Comparison of ENCODE assay signal across 9 mouse cellular contexts in genomic region chr6:135526460-135527160, GRCm38 (mm10).
A peak's percentile ranks its signal among the peaks of the same experiment; 100 is the strongest.
DNase-seq lines count a peak whose midpoint lies in the region; ATAC-seq and TF ChIP-seq lines count a peak whose summit lies in the region.
"Had no signal": no experiment of that assay in that cellular context is flagged by ENCODE, and none has a peak within 500 bp of the region (broad histone marks: within the 10 kb centered on the region; RNA-seq: fewer than 3 reads in every experiment).

No protein-coding gene starts in this region.

- DNase-seq in embryonic facial prominence, embryonic 14.5 days (ENCODE audit: low spot score), result peak; percentile 35
- no peak for DNase-seq in adrenal gland, adult 8-10 months
- DNase-seq in c-Kit-positive CD71-positive TER-119-positive erythroid progenitor cells, embryonic 14.5 days (ENCODE audit: low spot score), result no peak
- no peak for DNase-seq in thymus, postnatal 36 days

- no peak for TF ChIP-seq CTCF in intestine, postnatal 0 days (IDR thresholded peaks at IDR 0.05; ENCODE audit: low read depth)

- no peak overlapping the region for H3K27ac ChIP-seq in intestine, embryonic 15.5 days
- no peak overlapping the region for H3K27ac ChIP-seq in intestine, postnatal 0 days (ENCODE audit: low read depth, low read length)
- H3K27ac ChIP-seq in embryonic facial prominence, embryonic 14.5 days (replicated peaks; ENCODE audit: low read depth, low read length), result no peak overlapping the region
- H3K27ac ChIP-seq in hindbrain, embryonic 16.5 days (ENCODE audit: low read depth, low read length), result no peak overlapping the region
- no peak overlapping the region for H3K27ac ChIP-seq in midbrain, embryonic 13.5 days

- 0 out of 2 replicates have a peak, but pooled peaks have one; percentile 41 for ATAC-seq in intestine, embryonic 15.5 days
- ATAC-seq in intestine, postnatal 0 days, result no peak
- 0 out of 2 replicates have a peak, but pooled peaks have one; percentile 26 for ATAC-seq in embryonic facial prominence, embryonic 14.5 days (ENCODE audit: low read depth)
- ATAC-seq in hindbrain, embryonic 16.5 days, result peak; percentile 71
- ATAC-seq in midbrain, embryonic 13.5 days, result peak; percentile 66

- no peak overlapping the region for H3K9ac ChIP-seq in intestine, embryonic 15.5 days
- no peak overlapping the region for H3K9ac ChIP-seq in intestine, postnatal 0 days (ENCODE audit: low read depth, low read length)
- no peak overlapping the region for H3K9ac ChIP-seq in embryonic facial prominence, embryonic 14.5 days (ENCODE audit: low read depth, low read length)
- no peak overlapping the region for H3K9ac ChIP-seq in hindbrain, embryonic 16.5 days (ENCODE audit: low read depth, low read length)
- no peak overlapping the region for H3K9ac ChIP-seq in midbrain, embryonic 13.5 days (replicated peaks)

- no peaks in the 10 kb centered on the region for H3K9me3 ChIP-seq in intestine, embryonic 15.5 days
- no peaks in the 10 kb centered on the region for H3K9me3 ChIP-seq in intestine, postnatal 0 days (ENCODE audit: control insufficient read depth)
- H3K9me3 ChIP-seq in embryonic facial prominence, embryonic 14.5 days (ENCODE audit: control insufficient read depth, low read length), result no peaks in the 10 kb centered on the region
- H3K9me3 ChIP-seq in hindbrain, embryonic 16.5 days (ENCODE audit: control insufficient read depth, low read length), result no peaks in the 10 kb centered on the region
- no peaks in the 10 kb centered on the region for H3K9me3 ChIP-seq in midbrain, embryonic 13.5 days

- H3K36me3 ChIP-seq in intestine, embryonic 15.5 days, result no peaks in the 10 kb centered on the region
- no peaks in the 10 kb centered on the region for H3K36me3 ChIP-seq in intestine, postnatal 0 days (ENCODE audit: control insufficient read depth, insufficient read depth)
- no peaks in the 10 kb centered on the region for H3K36me3 ChIP-seq in embryonic facial prominence, embryonic 14.5 days (ENCODE audit: control insufficient read depth, insufficient read depth, low read length)
- H3K36me3 ChIP-seq in hindbrain, embryonic 16.5 days (ENCODE audit: control insufficient read depth, insufficient read depth, low read length), result no peaks in the 10 kb centered on the region
- no peaks in the 10 kb centered on the region for H3K36me3 ChIP-seq in midbrain, embryonic 13.5 days

- 79% methylated on average over 24 of the region's 24 CpGs for WGBS in intestine, embryonic 15.5 days
- 80% methylated on average over 24 of the region's 24 CpGs for WGBS in intestine, postnatal 0 days
- 71% methylated on average over 24 of the region's 24 CpGs for WGBS in embryonic facial prominence, embryonic 14.5 days
- 64% methylated on average over 24 of the region's 24 CpGs for WGBS in hindbrain, embryonic 16.5 days
- 83% methylated on average over 24 of the region's 24 CpGs for WGBS in midbrain, embryonic 13.5 days

- peaks cover 6% of the 10 kb centered on the region; the same call in 1 of the 2 replicates for H3K4me1 ChIP-seq in intestine, embryonic 15.5 days (replicated peaks)
- no peaks in the 10 kb centered on the region for H3K4me1 ChIP-seq in intestine, postnatal 0 days (replicated peaks; ENCODE audit: control insufficient read depth, insufficient read depth, low read length)
- H3K4me1 ChIP-seq in embryonic facial prominence, embryonic 14.5 days (ENCODE audit: control insufficient read depth, insufficient read depth, low read length), result peaks cover 12% of the 10 kb centered on the region
- H3K4me1 ChIP-seq in hindbrain, embryonic 16.5 days (ENCODE audit: control insufficient read depth, insufficient read depth, low read depth, low read length), result 0 out of 2 replicates have a peak, but pooled peaks cover 3% of the 10 kb centered on the region
- H3K4me1 ChIP-seq in midbrain, embryonic 13.5 days (replicated peaks), result peaks cover 17% of the 10 kb centered on the region

- H3K27me3 ChIP-seq in intestine, embryonic 15.5 days (replicated peaks), result no peaks in the 10 kb centered on the region
- no peaks in the 10 kb centered on the region for H3K27me3 ChIP-seq in intestine, postnatal 0 days (replicated peaks; ENCODE audit: control insufficient read depth, insufficient read depth, low read length)
- H3K27me3 ChIP-seq in embryonic facial prominence, embryonic 14.5 days (replicated peaks; ENCODE audit: control insufficient read depth, insufficient read depth, low read length), result no peaks in the 10 kb centered on the region
- no peaks in the 10 kb centered on the region for H3K27me3 ChIP-seq in hindbrain, embryonic 16.5 days (replicated peaks; ENCODE audit: control insufficient read depth, insufficient read depth, low read length)
- peaks cover 18% of the 10 kb centered on the region for H3K27me3 ChIP-seq in midbrain, embryonic 13.5 days
- H3K27me3 ChIP-seq: CH12.LX had no signal

- no peak overlapping the region for H3K4me2 ChIP-seq in intestine, embryonic 15.5 days (replicated peaks)
- no peak overlapping the region for H3K4me2 ChIP-seq in intestine, postnatal 0 days (replicated peaks; ENCODE audit: low read depth)
- H3K4me2 ChIP-seq in embryonic facial prominence, embryonic 14.5 days (ENCODE audit: low read depth, low read length), result no peak overlapping the region
- peak overlapping the region; percentile 20 for H3K4me2 ChIP-seq in hindbrain, embryonic 16.5 days (ENCODE audit: low read length)
- H3K4me2 ChIP-seq in midbrain, embryonic 13.5 days (replicated peaks), result no peak overlapping the region

- no peak overlapping the region for H3K4me3 ChIP-seq in intestine, embryonic 15.5 days (replicated peaks)
- no peak overlapping the region for H3K4me3 ChIP-seq in intestine, postnatal 0 days (ENCODE audit: low read depth, low read length)
- H3K4me3 ChIP-seq in embryonic facial prominence, embryonic 14.5 days (ENCODE audit: low read depth, low read length), result no peak overlapping the region
- no peak overlapping the region for H3K4me3 ChIP-seq in hindbrain, embryonic 16.5 days (ENCODE audit: low read length)
- no peak overlapping the region for H3K4me3 ChIP-seq in midbrain, embryonic 13.5 days (replicated peaks)
